Mouse (Mus musculus) liver, adult 2 months (tissue): Measurements from ENCODE around the gene Tbl1xr1. TPM values are rescaled to one million over a fixed set of nuclear protein-coding genes. Genes with fewer than 3 reads are reported as not detected.
A peak's percentile ranks its signal among the peaks of the same experiment; 100 is the strongest.

Experiments used
- DNase-seq: peaks from one replicate; pipeline ENCODE4 v3.0.0-alpha.2; 2011; ENCODE audit warnings: low read depth, low spot score; ENCODE audit errors: extremely low read depth
- H3K27ac ChIP-seq: fragments of 200-500 bp; replicated peaks from 2 replicates; pipeline ENCODE4 v1.5.1; 2012; ENCODE audit warnings: low read depth, mild to moderate bottlenecking, control low read depth, inconsistent platforms, low read length; ENCODE audit not compliant: insufficient read depth
- H3K27me3 ChIP-seq: fragments of 200-500 bp; 2 replicates; pipeline ENCODE4 v1.6.1; 2012; ENCODE audit warnings: mild to moderate bottlenecking, moderate library complexity, low read length, inconsistent platforms; ENCODE audit not compliant: control insufficient read depth, insufficient read depth
- H3K36me3 ChIP-seq: fragments of 200-500 bp; 2 replicates; pipeline ENCODE4 v1.6.1; 2012; ENCODE audit warnings: low read length, inconsistent platforms; ENCODE audit not compliant: control insufficient read depth, insufficient read depth
- H3K4me1 ChIP-seq: fragments of 200-500 bp; 2 replicates; pipeline ENCODE4 v1.6.1; 2011; ENCODE audit warnings: low read length; ENCODE audit not compliant: control insufficient read depth, insufficient read depth
- H3K4me3 ChIP-seq: fragments of 200-500 bp; 2 replicates; pipeline ENCODE4 v1.5.1; 2011; ENCODE audit warnings: low read depth, mild to moderate bottlenecking, control low read depth, low read length, moderate library complexity; ENCODE audit not compliant: insufficient read depth
- H3K79me2 ChIP-seq: fragments of 200-500 bp; 2 replicates; pipeline ENCODE4 v1.6.1; 2012; ENCODE audit warnings: inconsistent platforms, mild to moderate bottlenecking, low read length, moderate library complexity; ENCODE audit not compliant: control insufficient read depth, insufficient read depth
- H3K9ac ChIP-seq: fragments of 200-500 bp; 2 replicates; pipeline ENCODE4 v1.6.1; 2012; ENCODE audit warnings: low read depth, mild to moderate bottlenecking, control low read depth, inconsistent platforms, low read length
- CTCF ChIP-seq: fragments of 200-500 bp; IDR thresholded peaks from 2 replicates; pipeline ENCODE4 v1.5.1; 2011; ENCODE audit warnings: low read depth, low read length, control low read depth
- POLR2A ChIP-seq: fragments of 200-500 bp; IDR thresholded peaks from 2 replicates; pipeline ENCODE4 v1.6.1; 2011; ENCODE audit warnings: low read length, control low read depth; ENCODE audit not compliant: insufficient read depth; ENCODE audit errors: extremely low read depth
- WGBS: fragments of 180-500 bp; shearing (Covaris S2); methylation state at CpG from one replicate; pipeline ENCODE4 v1.1.7; 2018; 5-methylcytosine and 5-hydroxymethylcytosine counted together
- polyA plus RNA-seq: library from polyadenylated mRNA; depleted of rRNA; stranded (reverse); fragments of >200 nt; gene quantifications from 2 replicates; pipeline ENCODE4 v1.2.3, GENCODE M21; 2012
- total RNA-seq: library from RNA; depleted of rRNA; stranded (reverse); fragments of >200 nt; gene quantifications from 2 replicates; pipeline ENCODE4 v1.2.3, GENCODE M21; 2014

Gene Tbl1xr1
- total and polyA plus RNA-seq, 2 experiments = 12.6 to 35.6 TPM

DNA sequence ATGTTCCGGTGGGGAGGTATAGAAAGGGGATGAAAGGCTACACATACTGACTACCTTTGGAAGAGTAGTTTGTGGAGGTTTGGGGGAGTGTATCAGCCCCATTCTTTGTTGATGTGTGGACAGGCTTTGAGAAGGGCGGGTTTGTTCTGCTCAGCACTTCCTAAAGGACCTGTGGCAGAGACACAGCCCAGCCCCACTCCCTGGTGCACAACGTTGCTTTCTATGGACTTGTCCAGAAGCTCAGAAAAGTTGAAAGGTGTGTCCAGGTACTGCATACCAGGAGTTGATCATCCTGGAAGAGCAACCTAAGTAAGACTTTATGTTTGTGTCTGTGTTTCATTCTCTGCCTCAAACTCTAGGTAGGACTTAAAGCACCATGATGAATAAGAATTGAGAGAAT is 78.1 kb downstream of the Tbl1xr1 start:
- 93% methylated on average over 3 of the region's 3 CpGs for WGBS
- no peaks in the 10 kb centered on the region for H3K36me3 ChIP-seq

DNA sequence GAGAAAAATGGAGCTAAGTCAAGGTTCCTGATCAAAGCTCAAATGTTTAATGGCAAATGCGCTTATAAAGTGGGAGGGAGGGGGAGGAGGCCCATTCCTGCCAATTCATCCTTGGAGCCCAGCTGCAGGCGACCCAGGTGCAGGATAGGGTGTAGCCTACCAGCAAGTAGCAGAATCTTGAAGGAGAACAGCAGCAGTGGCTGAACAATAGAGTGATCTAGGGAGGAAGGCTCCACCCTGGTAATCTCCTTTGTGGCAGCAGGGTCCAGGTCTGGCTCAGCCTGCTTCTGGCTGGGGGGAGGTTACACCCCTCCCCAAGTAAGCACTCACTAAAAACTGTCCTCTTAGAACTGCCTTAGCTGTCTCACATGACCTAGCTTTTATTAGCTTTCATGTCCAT is 79.9 kb downstream of the Tbl1xr1 start:
- H3K36me3 ChIP-seq = no peaks in the 10 kb centered on the region
- 37% methylated on average over 2 of the region's 2 CpGs for WGBS
- no peaks in the 10 kb centered on the region; the same call in 1 of the 2 replicates for H3K4me1 ChIP-seq
- TF ChIP-seq CTCF (no peak), POLR2A (no peak)
- H3K4me3 ChIP-seq = no peak overlapping the region
- no peak overlapping the region for H3K9ac ChIP-seq
- H3K27me3 ChIP-seq = no peaks in the 10 kb centered on the region
- no peak for DNase-seq
- no peak overlapping the region for H3K27ac ChIP-seq
- peaks cover 15% of the 10 kb centered on the region; the same call in 1 of the 2 replicates for H3K79me2 ChIP-seq

More for the DNA sequence above, 78.1 kb downstream of the Tbl1xr1 start:
- Histone ChIP-seq H3K4me1 (no peaks in the 10 kb centered on the region; the same call in 1 of the 2 replicates), H3K27ac (no peak overlapping the region), H3K9ac (no peak overlapping the region), H3K4me3 (no peak overlapping the region), H3K27me3 (no peaks in the 10 kb centered on the region), H3K79me2 (peaks cover 7% of the 10 kb centered on the region; the same call in 1 of the 2 replicates)
- no peak for DNase-seq
- TF ChIP-seq POLR2A (no peak), CTCF (no peak)

DNA sequence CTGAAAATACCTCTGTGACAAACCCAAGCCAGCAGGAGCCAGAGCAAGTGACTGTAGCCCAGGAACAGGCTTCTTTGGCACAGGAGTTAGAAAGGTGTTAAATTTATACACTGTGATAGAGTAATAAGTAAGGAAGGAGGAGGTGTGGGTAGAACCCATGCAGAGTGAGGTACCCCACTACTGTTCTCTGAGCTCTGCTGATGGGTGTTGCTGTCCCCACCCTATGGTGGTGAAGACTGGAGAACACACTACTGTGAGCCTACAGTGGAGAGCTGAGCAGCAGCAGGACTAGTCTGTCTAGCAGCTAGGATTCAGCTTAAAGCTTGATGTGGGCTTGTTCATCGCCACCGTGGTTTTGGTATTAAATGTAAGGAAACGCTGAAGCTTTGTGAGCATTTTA is 86.5 kb downstream of the Tbl1xr1 start:
- no peaks in the 10 kb centered on the region for H3K27me3 ChIP-seq
- no peak overlapping the region for H3K27ac ChIP-seq
- no peak for DNase-seq
- no peak overlapping the region for H3K4me3 ChIP-seq
- H3K9ac ChIP-seq = no peak overlapping the region
- peaks cover 12% of the 10 kb centered on the region; the same call in 1 of the 2 replicates for H3K79me2 ChIP-seq
- 96% methylated on average over 3 of the region's 3 CpGs for WGBS
- H3K4me1 ChIP-seq = peaks cover under 1% of the 10 kb centered on the region
- H3K36me3 ChIP-seq = no peaks in the 10 kb centered on the region
- no peak for TF ChIP-seq POLR2A
- TF ChIP-seq CTCF = no peak

DNA sequence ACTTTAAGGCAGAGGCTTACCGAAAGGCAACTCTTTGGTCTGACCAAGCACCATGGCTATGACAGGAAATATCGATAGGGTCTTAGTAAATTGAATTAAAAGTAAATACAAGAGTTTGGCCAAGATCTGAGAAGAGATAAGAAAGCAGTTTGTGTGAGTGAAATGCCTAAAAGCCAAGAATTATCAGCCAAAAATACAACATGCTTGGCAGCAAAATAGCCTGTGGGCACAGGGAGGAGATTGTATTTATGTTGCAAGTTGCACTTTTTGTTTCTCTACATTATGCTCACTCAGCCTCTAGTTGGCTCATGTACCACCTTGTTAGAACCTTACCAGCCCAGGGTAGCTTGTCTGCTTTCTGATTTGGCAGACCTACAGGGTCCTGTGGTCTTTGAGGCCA is 91.4 kb downstream of the Tbl1xr1 start:
- peak; percentile 81 for DNase-seq
- 26% methylated on average over 2 of the region's 2 CpGs for WGBS
- H3K27me3 ChIP-seq = no peaks in the 10 kb centered on the region
- H3K79me2 ChIP-seq = peaks cover 16% of the 10 kb centered on the region
- TF ChIP-seq CTCF = no peak
- TF ChIP-seq POLR2A = no peak
- no peaks in the 10 kb centered on the region for H3K36me3 ChIP-seq
- H3K4me1 ChIP-seq = peaks cover 5% of the 10 kb centered on the region
- H3K27ac ChIP-seq = no peak overlapping the region
- H3K4me3 ChIP-seq = no peak overlapping the region
- H3K9ac ChIP-seq = no peak overlapping the region

DNA sequence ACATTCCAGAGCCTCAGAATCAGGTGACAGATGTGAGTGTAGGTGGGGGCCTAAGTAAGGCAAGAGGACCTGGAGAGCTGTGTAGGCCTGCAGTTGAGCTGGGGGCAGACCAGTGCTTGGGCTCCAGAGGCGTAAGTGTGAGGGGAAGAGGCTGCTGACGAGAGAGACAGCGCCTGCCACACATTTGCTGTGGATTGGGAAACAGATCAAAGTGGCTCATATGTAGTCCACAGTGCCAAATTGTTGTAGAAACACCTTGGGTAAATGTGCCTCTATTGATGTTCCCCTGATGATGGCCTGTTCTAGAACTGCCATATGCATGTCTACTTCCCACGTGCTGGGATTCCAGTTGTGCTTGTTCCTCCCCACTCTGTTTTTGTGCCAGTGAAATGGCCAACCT is 92.0 kb downstream of the Tbl1xr1 start:
- H3K4me1 ChIP-seq = peaks cover 5% of the 10 kb centered on the region
- H3K27me3 ChIP-seq = no peaks in the 10 kb centered on the region
- H3K79me2 ChIP-seq = peaks cover 16% of the 10 kb centered on the region
- no peak overlapping the region for H3K9ac ChIP-seq
- peak; percentile 54 for DNase-seq
- no peak overlapping the region for H3K27ac ChIP-seq
- no peak for TF ChIP-seq CTCF
- no peak for TF ChIP-seq POLR2A
- 33% methylated on average over 4 of the region's 4 CpGs for WGBS
- H3K4me3 ChIP-seq = no peak overlapping the region
- no peaks in the 10 kb centered on the region for H3K36me3 ChIP-seq

DNA sequence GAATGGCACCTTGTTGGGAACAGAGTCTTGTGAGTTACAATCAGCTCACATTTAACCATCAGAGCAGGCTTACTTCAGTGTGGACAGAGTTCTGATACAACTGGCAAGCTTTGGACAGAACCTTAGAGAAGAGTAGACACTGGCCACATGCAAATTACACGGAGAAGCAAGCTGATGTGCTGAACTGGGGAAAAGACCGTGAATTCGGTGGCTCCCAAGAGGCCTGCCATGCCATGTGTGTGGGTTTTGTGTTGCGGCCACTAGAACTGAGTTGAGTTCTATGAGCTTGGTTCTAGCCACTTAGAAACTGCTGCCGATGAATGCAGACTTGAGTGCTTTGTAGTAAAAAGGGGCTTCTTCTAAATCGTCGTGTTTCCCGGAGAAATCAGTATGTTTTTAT is 95.1 kb downstream of the Tbl1xr1 start:
- H3K4me3 ChIP-seq = no peak overlapping the region
- H3K4me1 ChIP-seq = peaks cover 9% of the 10 kb centered on the region
- no peak for DNase-seq
- H3K79me2 ChIP-seq = peaks cover 24% of the 10 kb centered on the region
- TF ChIP-seq POLR2A (no peak), CTCF (no peak)
- H3K36me3 ChIP-seq = no peaks in the 10 kb centered on the region
- no peaks in the 10 kb centered on the region for H3K27me3 ChIP-seq
- no peak overlapping the region for H3K27ac ChIP-seq
- WGBS = 96% methylated on average over 8 of the region's 8 CpGs
- no peak overlapping the region for H3K9ac ChIP-seq
